Mouse (Mus musculus): ENCODE measurements around the gene Pycard.
"Not testable (repeated sequence)": the region's sequence is repeated elsewhere in the genome, so short reads cannot be mapped to it uniquely, and the experiment has no call there.

Pycard gene

GRCm38 (mm10) chr7:127944614-127945013 lies 49.1 kb downstream of the Pycard start:
- no peak for DNase-seq (ENCODE audit: extremely low spot score, low read depth, low spot score)

- not testable (repeated sequence) for DNase-seq (ENCODE audit: extremely low spot score, low read depth, low spot score)
These were observed 51.6 kb downstream of the Pycard start for GRCm38 (mm10) chr7:127942097-127942496.

Measured in hindlimb bud, embryonic 11.5 days (tissue).